Mouse (Mus musculus): ENCODE data around the gene Cxcr2.

GRCm38 (mm10) chr1:74203457-74203856 lies 49.7 kb downstream of the Cxcr2 start:
- TF ChIP-seq CTCF (IDR thresholded peaks at IDR 0.05; ENCODE audit: extremely low read depth, insufficient read length, insufficient replicate concordance, low read depth, low read length), result no peak
- TF ChIP-seq POLR2A (IDR thresholded peaks at IDR 0.05; ENCODE audit: low read depth, low read length), result no peak
